Mouse (Mus musculus) limb, embryonic 14.5 days (tissue): ENCODE data around the gene Gm5868. TPM values are rescaled to one million over a fixed set of nuclear protein-coding genes. Genes with fewer than 3 reads are reported as not detected.

ENCODE experiments used
- ATAC-seq: fragments of 200-750 bp; cut with Nextera tagmentation; 2 replicates; pipeline ENCODE4 v1.8.0; 2017; ENCODE audit warnings: low read depth, moderate number of reproducible peaks, moderate TSS enrichment; ENCODE audit not compliant: low FRiP score
- DNase-seq: peaks from one replicate; pipeline ENCODE4 v3.0.0-alpha.2; 2015; ENCODE audit warnings: low spot score
- H3K27ac ChIP-seq: fragments of 300-500 bp; sonication (generic); replicated peaks from 2 replicates; pipeline ENCODE4 v1.5.1; 2014; ENCODE audit warnings: low read depth, mild to moderate bottlenecking, low read length, moderate library complexity, mixed read lengths
- H3K27me3 ChIP-seq: fragments of 300-500 bp; sonication (generic); 2 replicates; pipeline ENCODE4 v1.6.1; 2014; ENCODE audit warnings: low read length, mixed read lengths; ENCODE audit not compliant: control insufficient read depth, insufficient read depth
- H3K36me3 ChIP-seq: fragments of 300-500 bp; sonication (generic); 2 replicates; pipeline ENCODE4 v1.6.1; 2014; ENCODE audit warnings: mild to moderate bottlenecking, low read length, moderate library complexity, mixed read lengths; ENCODE audit not compliant: control insufficient read depth, insufficient read depth
- H3K4me1 ChIP-seq: fragments of 300-500 bp; sonication (generic); 2 replicates; pipeline ENCODE4 v1.6.1; 2014; ENCODE audit warnings: antibody characterized with exemption, low read length, mixed read lengths; ENCODE audit not compliant: control insufficient read depth, insufficient read depth
- H3K4me2 ChIP-seq: fragments of 300-500 bp; sonication (generic); replicated peaks from 2 replicates; pipeline ENCODE4 v1.6.1; 2014; ENCODE audit warnings: low read depth, mild to moderate bottlenecking, low read length, moderate library complexity; ENCODE audit not compliant: severe bottlenecking
- H3K4me3 ChIP-seq: fragments of 300-500 bp; sonication (generic); replicated peaks from 2 replicates; pipeline ENCODE4 v1.5.1; 2014; ENCODE audit warnings: low read length
- H3K9ac ChIP-seq: fragments of 300-500 bp; sonication (generic); 2 replicates; pipeline ENCODE4 v1.6.1; 2014; ENCODE audit warnings: mild to moderate bottlenecking, low read depth, low read length, moderate library complexity; ENCODE audit not compliant: severe bottlenecking
- H3K9me3 ChIP-seq: fragments of 300-500 bp; sonication (generic); 2 replicates; pipeline ENCODE4 v1.6.1; 2016; ENCODE audit warnings: low read length; ENCODE audit not compliant: control insufficient read depth
- POLR2A ChIP-seq: fragments of 200-500 bp; IDR thresholded peaks from 2 replicates; pipeline ENCODE4 v1.8.0; 2012; ENCODE audit warnings: inconsistent platforms, mild to moderate bottlenecking, moderate library complexity, borderline replicate concordance; ENCODE audit not compliant: insufficient read depth, insufficient read length; ENCODE audit errors: extremely low read depth
- WGBS: fragments of 180-500 bp; shearing (Covaris S2); extraction: QIAGEN DNeasy Blood & Tissue Kit; methylation state at CpG from one replicate; pipeline ENCODE4 v1.1.7; 2014; 5-methylcytosine and 5-hydroxymethylcytosine counted together
- polyA plus RNA-seq, 2 experiments: library from polyadenylated mRNA; depleted of rRNA in 1 of 2; stranded (reverse) in 1 of 2; unstranded in 1 of 2; fragments of >200 nt; fragmentation: Nextera tagmentation in 1 of 2; extraction: Ambion mirVana in 1 of 2; gene quantifications; 2 replicates each; pipeline versions ENCODE4 v1.2.1 to v1.2.3; 2012 to 2014

Gm5868 gene
- polyA plus RNA-seq (2012; rRNA removed) (0.38 and 0.48 TPM in 2 replicates), polyA plus RNA-seq (2014; fragmentation: Nextera tagmentation; extraction: Ambion mirVana) (0.40 and 0.57 TPM in 2 replicates)

DNA sequence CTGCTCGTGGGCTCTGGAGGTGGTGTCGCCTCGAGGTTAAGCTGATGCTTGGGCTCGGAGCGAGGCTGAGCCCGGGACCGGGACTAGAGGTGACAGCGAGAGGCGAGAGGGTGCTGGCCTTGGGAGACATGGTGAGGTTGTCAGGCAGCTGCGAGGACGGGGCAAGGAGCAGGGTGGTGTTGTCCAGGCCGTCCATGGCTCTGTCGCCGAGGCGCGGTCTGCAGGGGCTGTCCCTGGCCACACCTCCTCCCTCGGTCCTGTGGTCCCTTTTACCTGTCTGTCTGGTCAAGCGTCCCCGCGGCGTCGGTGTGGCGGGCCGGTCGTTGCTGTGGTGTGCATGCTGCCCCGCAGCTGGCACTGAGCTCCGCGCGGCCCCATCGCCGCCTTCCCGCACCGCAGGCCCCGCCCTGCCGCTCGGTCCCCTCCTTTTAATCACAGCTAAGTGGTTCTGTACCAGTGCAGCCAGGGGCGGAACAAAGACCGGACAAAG lies at the start of gene Gm5868:
Gm5868 (minus strand) TSS at position 360 of the 490 bp plus-strand sequence.
- Histone ChIP-seq H3K4me1 (no peaks in the 10 kb centered on the region), H3K27ac (no peak within 1 kb of the TSS), H3K4me3 (peak within 1 kb of the TSS; percentile 34), H3K27me3 (peaks cover 14% of the 10 kb centered on the region; the same call in 1 of the 2 replicates), H3K36me3 (no peaks in the 10 kb centered on the region), H3K4me2 (peak within 1 kb of the TSS; percentile 59), H3K9ac (peak within 1 kb of the TSS; percentile 40), H3K9me3 (no peaks in the 10 kb centered on the region)
- TF ChIP-seq POLR2A, result no peak
- 1% methylated on average over 30 of the region's 38 CpGs for WGBS
- DNase-seq (no peak), ATAC-seq (no peak)

DNA sequence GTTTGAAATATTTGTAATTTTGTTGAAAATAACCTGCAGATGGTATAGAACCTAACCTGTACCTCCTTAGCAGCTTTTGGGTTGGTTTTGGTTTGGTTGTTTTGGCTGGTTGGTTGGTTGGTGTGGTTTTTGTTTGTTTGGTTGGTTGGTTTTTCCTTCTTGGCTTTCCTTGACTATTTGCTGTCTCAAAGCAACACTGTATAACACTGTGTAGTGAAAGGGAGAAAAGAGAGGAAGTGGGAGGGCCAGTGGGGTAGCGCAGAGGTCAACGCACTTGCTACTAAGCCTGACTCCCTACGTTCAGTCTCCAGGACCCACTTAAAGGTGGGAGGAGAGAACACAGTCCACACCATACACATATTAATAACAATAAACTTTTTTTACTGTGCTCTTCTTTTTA lies 49.2 kb upstream of the Gm5868 start:
- no peak for TF ChIP-seq POLR2A
- Histone ChIP-seq H3K4me1 (no peaks in the 10 kb centered on the region), H3K36me3 (no peaks in the 10 kb centered on the region), H3K27me3 (no peaks in the 10 kb centered on the region), H3K9ac (no peak overlapping the region), H3K9me3 (no peaks in the 10 kb centered on the region), H3K27ac (no peak overlapping the region), H3K4me2 (no peak overlapping the region), H3K4me3 (no peak overlapping the region)
- 86% methylated on average over 3 of the region's 3 CpGs for WGBS
- no peak for ATAC-seq
- DNase-seq, result no peak

DNA sequence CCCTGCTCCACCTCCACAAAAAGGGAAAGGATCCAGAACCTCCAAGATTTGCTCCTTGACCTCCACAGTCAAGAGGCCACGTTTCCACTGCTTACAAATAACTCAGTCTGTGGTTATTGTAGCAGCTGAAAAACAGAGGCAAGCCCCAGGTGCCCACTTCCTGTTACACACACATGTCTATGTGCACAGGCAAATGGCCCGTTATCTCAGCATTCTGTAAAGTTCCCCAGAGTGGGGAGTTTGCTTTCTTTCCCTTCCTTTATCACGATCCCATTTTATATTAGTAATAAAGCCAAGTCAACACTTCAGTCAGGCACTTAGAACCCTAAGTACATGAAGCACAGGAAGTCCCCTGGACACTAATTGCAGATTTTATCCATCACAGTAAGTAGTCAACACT lies 48.8 kb upstream of the Gm5868 start:
- Histone ChIP-seq H3K27me3 (no peaks in the 10 kb centered on the region), H3K36me3 (no peaks in the 10 kb centered on the region), H3K27ac (no peak overlapping the region), H3K4me3 (no peak overlapping the region), H3K4me2 (no peak overlapping the region), H3K4me1 (no peaks in the 10 kb centered on the region), H3K9me3 (no peaks in the 10 kb centered on the region), H3K9ac (no peak overlapping the region)
- 38% methylated on average over 3 of the region's 3 CpGs for WGBS
- no peak for ATAC-seq
- no peak for TF ChIP-seq POLR2A
- no peak for DNase-seq

DNA sequence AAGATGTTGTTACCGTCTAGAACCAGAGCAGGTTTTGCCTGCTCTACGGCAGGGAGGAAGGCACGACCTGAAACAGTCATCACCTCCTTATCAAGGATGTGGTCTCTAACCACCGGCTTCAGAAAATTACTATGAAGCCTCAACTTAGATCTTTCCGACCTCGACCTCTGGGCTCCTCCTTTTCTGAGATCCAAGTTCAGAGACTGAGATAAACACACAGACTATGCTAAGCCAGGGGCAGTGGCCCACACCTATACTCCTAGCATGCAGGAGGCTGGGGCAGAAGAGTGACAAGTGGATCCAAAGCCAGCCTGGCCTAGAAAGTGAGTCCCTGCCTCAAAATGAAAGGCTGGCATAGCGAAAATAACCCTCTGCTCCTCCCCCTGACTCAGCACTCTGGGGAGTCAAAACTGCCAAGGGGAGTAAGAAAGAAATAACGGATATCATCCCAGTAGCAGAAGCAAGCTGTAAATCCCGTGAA lies 47.5 kb upstream of the Gm5868 start:
- Histone ChIP-seq H3K9me3 (no peaks in the 10 kb centered on the region), H3K4me1 (no peaks in the 10 kb centered on the region), H3K27ac (no peak overlapping the region), H3K9ac (no peak overlapping the region), H3K4me2 (no peak overlapping the region), H3K27me3 (no peaks in the 10 kb centered on the region), H3K36me3 (no peaks in the 10 kb centered on the region), H3K4me3 (no peak overlapping the region)
- no peak for TF ChIP-seq POLR2A
- no peak for ATAC-seq
- WGBS, result 84% methylated on average over 9 of the region's 9 CpGs
- DNase-seq, result no peak

DNA sequence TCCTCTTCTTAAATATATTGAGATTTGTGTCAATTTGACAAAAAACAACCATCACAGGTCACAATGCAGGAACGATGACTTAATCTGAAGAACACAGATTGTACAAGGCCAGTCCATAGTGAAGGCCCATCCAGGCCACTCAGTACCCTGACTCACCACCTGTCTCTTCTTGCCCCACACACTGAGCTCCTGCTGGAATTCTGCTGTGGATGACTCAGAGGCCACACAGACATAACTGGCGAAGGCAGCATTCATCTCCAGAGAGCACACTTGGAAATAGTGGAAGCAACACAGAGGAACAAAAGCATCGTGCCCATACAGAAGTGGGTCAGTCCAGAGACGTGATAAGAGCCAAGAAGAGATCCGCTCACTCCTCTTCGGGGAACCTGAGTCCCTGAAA lies 42.7 kb upstream of the Gm5868 start:
- H3K9me3 ChIP-seq, result no peaks in the 10 kb centered on the region
- no peak for ATAC-seq
- no peaks in the 10 kb centered on the region for H3K27me3 ChIP-seq
- no peak for TF ChIP-seq POLR2A
- no peak for DNase-seq
- H3K27ac ChIP-seq, result no peak overlapping the region
- 87% methylated on average over 6 of the region's 6 CpGs for WGBS
- no peaks in the 10 kb centered on the region for H3K36me3 ChIP-seq
- H3K4me2 ChIP-seq, result no peak overlapping the region
- H3K4me3 ChIP-seq, result no peak overlapping the region
- H3K9ac ChIP-seq, result no peak overlapping the region
- H3K4me1 ChIP-seq, result no peaks in the 10 kb centered on the region
